Mouse (Mus musculus) gastrocnemius, postnatal 10 days (tissue): Measurements from ENCODE around the gene Cep78. TPM values are rescaled to one million over a fixed set of nuclear protein-coding genes. Genes with fewer than 3 reads are reported as not detected.
"Not testable (repeated sequence)": the region's sequence is repeated elsewhere in the genome, so short reads cannot be mapped to it uniquely, and the experiment has no call there.

ENCODE experiments used
- DNase-seq: peaks from one replicate; pipeline ENCODE4 v3.0.0; 2021; ENCODE audit warnings: mixed read lengths
- long read RNA-seq, 2 experiments: library from polyadenylated mRNA; stranded (forward); transcript quantifications; one replicate each; pipeline ENCODE4 v2.0.0; 2021
- total RNA-seq, 2 experiments: library from RNA; stranded (reverse); gene quantifications; 2 replicates each; pipeline ENCODE4 v1.2.3; 2021

Cep78 gene
- 1 to 10 TPM; 3.6 to 4.3 TPM for total RNA-seq
- long read RNA-seq, experiment 1, partial matches to known transcripts, result 0 of 7 reads
- long read RNA-seq, experiment 1, other reads (novel, unspliced or antisense), result 3 of 7 reads
- long read RNA-seq, experiment 2, partial matches to known transcripts, result 0 of 4 reads
- long read RNA-seq, experiment 2, other reads (novel, unspliced or antisense), result 3 of 4 reads

GRCm38 (mm10) chr19:15984449-15985171 lies at the start of gene Cep78:
Gene Cep78 (minus strand): TSS chr19:15984989.
- peak; percentile 93 for DNase-seq

- no peak for DNase-seq
Measured at GRCm38 (mm10) chr19:16031276-16031675, 46.5 kb upstream of the Cep78 start.

- DNase-seq, result not testable (repeated sequence)
Measured at GRCm38 (mm10) chr19:16029253-16029771, 44.5 kb upstream of the Cep78 start.

DNA sequence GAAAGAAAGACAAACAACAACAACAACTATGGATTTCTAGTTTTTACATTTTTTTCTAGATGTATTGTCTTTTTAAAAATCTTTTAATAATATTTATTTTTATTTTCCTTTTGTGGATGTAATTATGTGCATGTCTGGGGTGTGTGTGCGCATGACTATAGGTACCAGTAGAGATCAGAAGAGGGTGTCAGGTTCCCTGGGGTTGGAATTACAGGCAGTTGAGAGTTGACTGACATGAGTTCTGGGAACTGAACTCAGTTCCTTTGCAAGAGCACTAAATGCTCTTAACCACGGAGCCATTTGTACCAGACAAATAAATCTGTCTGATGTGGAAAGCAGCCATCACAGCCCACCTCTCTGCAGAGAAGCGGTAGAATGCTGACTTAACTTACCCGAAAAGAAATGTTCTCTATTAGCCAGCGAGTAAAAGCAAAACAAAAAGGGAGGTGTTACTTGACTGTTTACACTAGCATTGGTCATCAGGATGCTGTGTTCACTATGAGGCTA lies 44.0 kb upstream of the Cep78 start:
- no peak for DNase-seq

DNA sequence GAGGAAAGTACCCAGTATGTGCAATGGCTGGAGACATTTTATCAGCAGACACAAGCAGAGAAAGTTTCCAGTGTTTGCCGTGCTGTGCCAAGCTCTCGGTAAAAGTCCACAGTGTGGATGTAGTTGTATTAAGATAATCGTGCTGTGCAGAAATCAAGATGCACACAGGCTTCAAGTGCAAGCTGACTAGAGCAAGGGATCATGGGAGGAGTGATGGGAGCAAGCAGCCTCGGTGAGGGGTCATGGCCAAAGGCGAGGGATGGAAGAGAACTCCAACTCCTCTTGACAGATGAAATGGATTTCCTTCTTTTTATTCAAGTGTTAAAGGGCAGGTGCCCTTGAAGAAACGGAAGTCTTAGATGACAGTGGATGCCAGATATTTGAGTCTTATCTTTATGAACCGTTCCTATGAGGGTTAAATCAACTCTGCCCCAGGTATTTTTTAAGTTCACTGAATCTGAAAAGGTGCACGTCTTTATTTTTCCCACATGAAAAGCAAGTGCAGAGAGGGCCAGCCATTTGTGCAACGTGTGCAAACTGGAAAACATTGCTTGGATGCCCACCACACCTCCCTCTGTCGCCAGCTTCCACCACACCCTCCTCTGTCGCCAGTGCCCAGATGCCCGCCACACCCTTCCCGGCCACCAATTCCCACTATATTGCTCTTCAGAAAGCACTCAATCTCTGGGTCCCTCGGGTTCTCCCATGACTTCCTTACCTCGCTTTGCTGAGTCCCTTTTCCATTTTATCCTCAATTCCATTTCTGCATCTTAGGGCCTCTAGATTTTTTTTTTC lies 43.3 kb upstream of the Cep78 start:
- no peak for DNase-seq

DNA sequence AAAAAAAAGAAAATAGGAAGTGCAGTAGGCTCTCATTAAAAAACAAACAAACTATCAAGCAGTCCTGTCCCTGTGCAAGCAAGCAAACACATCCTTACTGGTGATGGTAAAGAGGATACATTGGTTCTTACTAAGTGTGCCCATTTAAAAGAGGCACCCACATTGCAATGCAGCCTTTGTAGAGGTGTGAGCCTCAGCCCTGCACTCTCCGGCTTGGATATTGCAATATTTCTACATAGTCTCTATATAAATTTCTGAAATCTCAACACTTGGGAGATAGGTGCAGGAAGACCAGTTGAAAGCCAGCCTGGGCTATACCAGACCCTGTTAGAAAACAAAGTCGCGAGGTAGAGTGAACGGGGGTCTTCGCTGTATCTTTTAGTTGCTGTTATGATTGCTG lies 41.5 kb upstream of the Cep78 start:
- no peak for DNase-seq

DNA sequence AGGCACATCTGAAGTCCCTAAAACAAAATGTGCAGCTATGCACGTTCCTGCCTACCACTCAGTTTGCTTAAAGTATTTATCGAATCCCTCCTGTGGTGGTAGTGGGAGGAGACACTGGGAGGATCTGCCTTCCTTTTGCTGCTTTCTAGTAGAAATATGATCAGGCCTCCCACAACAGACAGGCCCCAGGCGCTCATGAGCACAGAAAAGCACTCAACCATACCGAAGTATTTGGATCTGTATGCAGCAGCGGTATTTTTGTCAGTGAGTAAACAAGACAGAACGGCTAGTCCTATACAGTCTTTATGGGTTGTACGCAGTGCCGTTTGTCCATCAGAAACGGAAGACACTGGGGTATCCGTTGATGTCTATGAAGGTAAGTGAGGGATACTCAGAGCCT lies 37.4 kb upstream of the Cep78 start:
- DNase-seq, result no peak

GRCm38 (mm10) chr19:16016171-16016570 lies 31.4 kb upstream of the Cep78 start:
- no peak for DNase-seq

- DNase-seq, result no peak
Measured at GRCm38 (mm10) chr19:16015191-16015968, 30.6 kb upstream of the Cep78 start.

GRCm38 (mm10) chr19:16009746-16010337 lies 25.1 kb upstream of the Cep78 start:
- DNase-seq, result no peak

- no peak for DNase-seq
Measured at GRCm38 (mm10) chr19:16009111-16009510, 24.3 kb upstream of the Cep78 start.

- DNase-seq, result no peak
Measured at GRCm38 (mm10) chr19:16007131-16007530, 22.3 kb upstream of the Cep78 start.

DNA sequence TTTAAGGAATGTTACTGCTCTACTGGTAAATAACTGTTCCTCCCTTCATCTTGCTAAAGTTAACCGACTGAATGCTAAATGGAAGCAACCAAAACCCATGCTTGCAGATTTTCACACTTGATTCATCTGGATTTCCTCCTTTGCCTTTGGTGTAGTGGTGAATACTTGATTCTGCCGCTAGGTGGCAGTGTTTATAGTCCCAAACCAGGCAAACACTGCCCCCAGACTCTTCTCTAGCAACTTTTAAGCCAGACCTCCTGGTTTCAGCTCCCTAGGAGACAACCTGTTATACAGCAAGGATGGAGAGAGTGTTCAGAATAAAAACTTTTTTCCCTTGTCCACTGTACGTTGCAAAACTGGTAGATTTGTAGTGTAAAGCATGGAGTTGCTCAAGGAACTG lies 13.4 kb upstream of the Cep78 start:
- peak; percentile 60 for DNase-seq

GRCm38 (mm10) chr19:15996901-15997564 lies 12.2 kb upstream of the Cep78 start:
- no peak for DNase-seq

- no peak for DNase-seq
Measured at GRCm38 (mm10) chr19:15990102-15990501, 5.3 kb upstream of the Cep78 start.

DNA sequence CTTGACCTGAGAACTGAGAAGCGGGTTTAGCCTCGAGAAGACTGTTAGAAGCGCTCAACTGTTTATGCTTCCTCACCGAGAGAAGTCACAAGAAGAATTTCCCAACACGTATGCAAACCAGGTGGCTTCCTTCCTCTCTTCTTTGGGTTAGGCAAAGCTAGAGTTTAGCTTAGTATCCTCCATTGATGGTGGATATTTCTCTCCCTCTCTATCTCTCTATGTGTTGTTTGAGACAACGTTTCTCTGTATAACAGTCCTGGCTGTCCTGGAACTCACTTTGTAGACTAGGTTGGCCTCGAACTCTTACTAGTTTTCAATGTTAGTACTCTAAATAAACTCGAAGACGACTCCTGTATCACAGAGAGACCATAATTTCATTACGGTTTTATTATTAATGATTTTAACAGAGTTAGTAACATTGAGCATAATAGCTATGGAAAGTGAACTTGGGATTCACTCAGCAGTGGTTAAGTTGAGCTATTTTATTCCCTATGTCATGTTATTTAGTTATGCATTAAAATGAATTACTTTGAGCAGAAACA lies 454 bp upstream of the Cep78 start:
- no peak for DNase-seq

GRCm38 (mm10) chr19:15983739-15984344 lies 947 bp downstream of the Cep78 start:
- DNase-seq, result no peak

DNA sequence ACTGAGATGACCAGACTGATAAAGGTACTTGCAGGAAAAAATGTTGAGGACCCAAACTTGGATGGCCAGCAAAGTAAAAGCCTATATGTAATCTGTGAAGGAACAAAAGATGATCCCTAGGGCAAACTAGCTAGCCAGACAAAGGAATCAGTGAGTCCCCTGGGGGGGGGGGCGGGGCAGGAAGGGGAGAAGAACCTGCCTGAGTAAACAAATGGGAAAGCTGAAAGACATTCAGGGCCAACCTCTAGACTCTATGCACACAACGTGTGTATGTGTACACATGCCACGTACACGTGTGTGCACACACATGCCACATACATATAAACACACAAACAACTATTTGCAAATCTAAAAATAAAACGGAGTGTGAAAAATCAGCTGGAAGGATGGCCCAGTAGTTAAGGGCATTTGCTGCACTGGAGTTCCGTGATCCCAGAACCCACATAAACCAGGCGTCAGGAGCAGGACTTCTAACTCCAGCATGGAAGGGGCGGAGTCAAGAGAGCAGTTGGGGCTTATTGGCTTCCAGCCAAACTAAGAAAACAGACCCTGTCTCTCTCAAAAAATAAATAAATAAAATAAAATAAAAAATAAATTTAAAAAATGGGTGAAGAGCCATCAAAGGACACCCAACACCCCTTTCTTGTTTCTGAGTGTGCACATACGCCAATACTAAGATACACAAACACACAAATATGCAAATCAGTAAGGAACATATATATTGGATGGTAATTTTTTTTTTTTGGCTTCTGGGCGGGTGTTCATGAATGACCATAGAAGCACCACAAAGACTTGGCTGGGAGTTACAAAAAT lies 1.7 kb downstream of the Cep78 start:
- DNase-seq, result no peak

DNA sequence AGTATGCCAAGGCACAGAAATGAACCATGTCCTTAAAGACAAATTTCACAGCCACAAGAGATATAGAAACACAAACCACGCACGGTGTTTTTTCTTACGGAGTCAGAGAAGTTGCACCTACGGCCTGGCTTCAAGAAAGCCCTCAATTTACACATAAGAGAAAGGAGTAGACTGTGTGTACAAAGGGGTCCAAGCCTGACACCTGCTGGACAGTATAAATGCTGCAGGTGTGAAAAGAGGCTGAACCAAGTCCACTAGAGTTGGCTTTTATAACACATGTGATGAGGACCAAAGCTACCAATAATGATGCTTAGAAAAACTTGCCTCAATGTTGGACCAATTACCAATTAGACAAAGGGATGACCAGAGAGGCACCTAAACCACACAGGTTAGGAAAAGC lies 2.9 kb downstream of the Cep78 start:
- peak; percentile 16 for DNase-seq
